Mouse (Mus musculus): ENCODE data around the gene Zbtb2.

Gene Zbtb2

DNA sequence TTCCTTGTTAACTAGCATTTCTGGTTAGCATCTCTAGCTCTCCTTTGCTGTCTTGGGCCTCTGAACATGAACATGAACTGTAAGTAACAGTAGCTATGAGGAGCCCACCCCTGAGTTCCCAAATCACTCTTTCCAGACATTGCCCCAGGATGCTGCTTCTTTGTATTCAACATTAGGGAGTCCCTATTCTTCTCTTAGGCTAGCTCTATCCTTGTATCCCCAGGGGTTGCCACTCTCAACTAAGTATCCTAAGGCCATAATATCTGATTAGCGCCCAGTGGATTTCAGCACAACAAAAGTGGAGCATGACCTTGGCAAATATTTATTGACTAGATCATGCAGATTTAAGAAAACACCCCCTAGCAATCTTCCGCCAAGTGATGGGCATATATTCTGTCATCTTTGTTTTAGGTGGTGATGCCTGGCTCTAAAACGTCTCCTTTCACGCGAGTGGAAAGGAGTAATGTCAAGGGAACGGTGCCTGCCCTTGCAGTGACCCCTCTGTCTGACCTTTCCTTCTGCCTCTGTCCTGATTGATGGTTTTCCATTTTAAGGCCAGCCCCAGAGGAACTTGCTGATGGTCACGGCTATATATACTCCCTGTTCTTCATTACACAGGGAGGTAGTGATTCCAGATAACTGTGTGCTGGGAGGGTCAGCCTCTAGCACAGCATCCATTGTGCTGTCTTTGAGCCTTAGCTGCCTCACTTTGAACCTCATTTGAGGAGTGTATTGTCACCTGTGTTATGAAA, 55.5 kb downstream of the Zbtb2 start:
- no peak for DNase-seq (ENCODE audit: low read depth)

DNA sequence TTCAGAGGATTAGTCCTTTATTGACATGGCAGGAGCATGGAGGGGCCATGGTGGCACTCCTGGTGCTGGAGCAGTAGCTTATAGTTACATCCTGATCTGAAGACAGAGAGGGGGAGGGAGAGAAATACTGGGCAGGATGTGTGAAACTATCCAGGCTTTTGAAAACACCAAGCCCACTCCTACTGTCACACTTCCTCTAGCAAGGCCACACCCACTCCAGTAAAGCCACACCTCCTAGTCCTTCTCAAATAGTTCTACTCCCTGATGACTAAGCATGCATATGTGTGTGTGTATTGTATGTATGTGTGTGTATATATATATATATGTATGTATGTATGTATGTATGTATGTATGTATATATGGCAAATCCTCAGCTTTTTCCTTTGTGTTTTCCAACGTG, 60.2 kb downstream of the Zbtb2 start:
- no peak for DNase-seq (ENCODE audit: low read depth)

GRCm38 (mm10) chr10:4325562-4325961, 62.3 kb downstream of the Zbtb2 start:
- no peak for DNase-seq (ENCODE audit: low read depth)

DNA sequence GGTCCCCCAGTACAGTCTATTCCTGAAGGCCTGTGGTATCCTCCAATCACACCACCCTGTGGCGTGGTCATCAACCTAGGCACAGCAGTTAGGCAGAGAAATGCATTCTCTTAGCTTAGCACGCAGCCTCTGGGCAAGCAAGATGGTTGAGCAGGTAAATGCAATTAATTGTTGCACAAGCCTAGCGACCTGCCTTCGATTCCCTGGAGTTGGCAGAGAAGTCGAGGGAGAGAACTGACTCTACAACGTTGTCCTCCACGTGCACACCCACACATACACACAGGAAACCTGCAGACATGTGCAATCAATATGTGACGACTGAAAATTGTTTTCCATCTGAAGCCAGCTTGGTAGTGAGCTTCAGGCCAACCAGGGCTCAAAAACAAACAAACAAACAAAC, 64.0 kb downstream of the Zbtb2 start:
- DNase-seq (ENCODE audit: low read depth): no peak
